Mouse (Mus musculus): ENCODE results near the gene Mroh2a. TPM values are rescaled to one million over a fixed set of nuclear protein-coding genes. Genes with fewer than 3 reads are reported as not detected.

Gene Mroh2a
- total RNA-seq, 1 experiment from 2014 or later, result 0.35 TPM

GRCm38 (mm10) chr1:88254793-88255465 is 28.1 kb downstream of the Mroh2a start:
- ATAC-seq (ENCODE audit: extremely low read depth, insufficient number of reproducible peaks, low FRiP score, poor library complexity, severe bottlenecking), result no peak

- ATAC-seq (ENCODE audit: extremely low read depth, insufficient number of reproducible peaks, low FRiP score, poor library complexity, severe bottlenecking), result no peak
Measured at GRCm38 (mm10) chr1:88255466-88255857, 28.7 kb downstream of the Mroh2a start.

GRCm38 (mm10) chr1:88255989-88256754 is 29.4 kb downstream of the Mroh2a start:
- no peak for ATAC-seq (ENCODE audit: extremely low read depth, insufficient number of reproducible peaks, low FRiP score, poor library complexity, severe bottlenecking)

GRCm38 (mm10) chr1:88256886-88257663 is 30.3 kb downstream of the Mroh2a start:
- no peak for ATAC-seq (ENCODE audit: extremely low read depth, insufficient number of reproducible peaks, low FRiP score, poor library complexity, severe bottlenecking)

GRCm38 (mm10) chr1:88257681-88258080 is 30.9 kb downstream of the Mroh2a start:
- no peak for ATAC-seq (ENCODE audit: extremely low read depth, insufficient number of reproducible peaks, low FRiP score, poor library complexity, severe bottlenecking)

GRCm38 (mm10) chr1:88258361-88258760 is 31.6 kb downstream of the Mroh2a start:
- no peak for ATAC-seq (ENCODE audit: extremely low read depth, insufficient number of reproducible peaks, low FRiP score, poor library complexity, severe bottlenecking)

GRCm38 (mm10) chr1:88258881-88259642 is 32.3 kb downstream of the Mroh2a start:
- no peak for ATAC-seq (ENCODE audit: extremely low read depth, insufficient number of reproducible peaks, low FRiP score, poor library complexity, severe bottlenecking)

- no peak for ATAC-seq (ENCODE audit: extremely low read depth, insufficient number of reproducible peaks, low FRiP score, poor library complexity, severe bottlenecking)
Measured at GRCm38 (mm10) chr1:88259643-88260024, 32.8 kb downstream of the Mroh2a start.

GRCm38 (mm10) chr1:88260114-88260513 is 33.3 kb downstream of the Mroh2a start:
- ATAC-seq (ENCODE audit: extremely low read depth, insufficient number of reproducible peaks, low FRiP score, poor library complexity, severe bottlenecking), result peak; percentile 2; the same call in 1 of the 2 replicates

GRCm38 (mm10) chr1:88260604-88261377 is 34.0 kb downstream of the Mroh2a start:
- peak; percentile 31 for ATAC-seq (ENCODE audit: extremely low read depth, insufficient number of reproducible peaks, low FRiP score, poor library complexity, severe bottlenecking)

GRCm38 (mm10) chr1:88261706-88262105 is 34.9 kb downstream of the Mroh2a start:
- ATAC-seq (ENCODE audit: extremely low read depth, insufficient number of reproducible peaks, low FRiP score, poor library complexity, severe bottlenecking), result no peak

GRCm38 (mm10) chr1:88262255-88262654 is 35.5 kb downstream of the Mroh2a start:
- ATAC-seq (ENCODE audit: extremely low read depth, insufficient number of reproducible peaks, low FRiP score, poor library complexity, severe bottlenecking), result peak; percentile 10

- no peak for ATAC-seq (ENCODE audit: extremely low read depth, insufficient number of reproducible peaks, low FRiP score, poor library complexity, severe bottlenecking)
Measured at GRCm38 (mm10) chr1:88262961-88263360, 36.2 kb downstream of the Mroh2a start.

- no peak for ATAC-seq (ENCODE audit: extremely low read depth, insufficient number of reproducible peaks, low FRiP score, poor library complexity, severe bottlenecking)
Measured at GRCm38 (mm10) chr1:88263778-88264177, 37.0 kb downstream of the Mroh2a start.

- no peak for ATAC-seq (ENCODE audit: extremely low read depth, insufficient number of reproducible peaks, low FRiP score, poor library complexity, severe bottlenecking)
Measured at GRCm38 (mm10) chr1:88264237-88264868, 37.6 kb downstream of the Mroh2a start.

GRCm38 (mm10) chr1:88264869-88265240 is 38.1 kb downstream of the Mroh2a start:
- no peak for ATAC-seq (ENCODE audit: extremely low read depth, insufficient number of reproducible peaks, low FRiP score, poor library complexity, severe bottlenecking)

- no peak for ATAC-seq (ENCODE audit: extremely low read depth, insufficient number of reproducible peaks, low FRiP score, poor library complexity, severe bottlenecking)
Measured at GRCm38 (mm10) chr1:88266123-88266522, 39.3 kb downstream of the Mroh2a start.

- no peak for ATAC-seq (ENCODE audit: extremely low read depth, insufficient number of reproducible peaks, low FRiP score, poor library complexity, severe bottlenecking)
Measured at GRCm38 (mm10) chr1:88267489-88267888, 40.7 kb downstream of the Mroh2a start.
